Mouse (Mus musculus) lung, postnatal 0 days (tissue): Measurements from ENCODE around the gene Gtf2ird1.

ENCODE experiments used
- CTCF ChIP-seq: IDR thresholded peaks from 2 replicates; pipeline ENCODE4 v1.5.1; 2016; ENCODE audit warnings: antibody characterized with exemption, mild to moderate bottlenecking
- EP300 ChIP-seq: IDR thresholded peaks from 2 replicates; pipeline ENCODE4 v1.6.1; 2016; ENCODE audit warnings: antibody characterized with exemption, mild to moderate bottlenecking, control low read depth

- no peak for TF ChIP-seq CTCF
- TF ChIP-seq EP300 = peak; percentile 16; the same call in 1 of the 2 replicates
Observed at GRCm38 (mm10) chr5:134314688-134315622, 141.6 kb downstream of the Gtf2ird1 start, which contains the start of gene Gtf2i.
